Mouse (Mus musculus) hindbrain, embryonic 11.5 days (tissue): ENCODE data around the gene Zfp945. TPM values are rescaled to one million over a fixed set of nuclear protein-coding genes. Genes with fewer than 3 reads are reported as not detected.
A peak's percentile ranks its signal among the peaks of the same experiment; 100 is the strongest.
"Not testable (repeated sequence)": the region's sequence is repeated elsewhere in the genome, so short reads cannot be mapped to it uniquely, and the experiment has no call there.

Experiments
- ATAC-seq: fragments of 200-750 bp; cut with Nextera tagmentation; 2 replicates; pipeline ENCODE4 v1.8.0; 2017; ENCODE audit warnings: mild to moderate bottlenecking, moderate TSS enrichment, moderate library complexity; ENCODE audit not compliant: low FRiP score
- DNase-seq: peaks from one replicate; pipeline ENCODE4 v3.0.0-alpha.2; 2015; ENCODE audit warnings: low spot score
- H3K27ac ChIP-seq: fragments of 300-500 bp; sonication (generic); 2 replicates; pipeline ENCODE4 v1.5.1; 2014; ENCODE audit warnings: mild to moderate bottlenecking, low read depth, low read length
- H3K27me3 ChIP-seq: fragments of 300-500 bp; sonication (generic); 2 replicates; pipeline ENCODE4 v1.6.1; 2014; ENCODE audit warnings: mild to moderate bottlenecking, low read length, moderate library complexity, mixed read lengths; ENCODE audit not compliant: control insufficient read depth, insufficient read depth
- H3K36me3 ChIP-seq: fragments of 300-500 bp; sonication (generic); 2 replicates; pipeline ENCODE4 v1.6.1; 2014; ENCODE audit warnings: mild to moderate bottlenecking, low read length, moderate library complexity, mixed read lengths; ENCODE audit not compliant: control insufficient read depth, insufficient read depth
- H3K4me1 ChIP-seq: fragments of 300-500 bp; sonication (generic); replicated peaks from 2 replicates; pipeline ENCODE4 v1.6.1; 2014; ENCODE audit warnings: low read length, mixed read lengths; ENCODE audit not compliant: control insufficient read depth, insufficient read depth
- H3K4me2 ChIP-seq: fragments of 300-500 bp; sonication (generic); replicated peaks from 2 replicates; pipeline ENCODE4 v1.6.1; 2014; ENCODE audit warnings: mild to moderate bottlenecking, low read depth, low read length
- H3K4me3 ChIP-seq: fragments of 300-500 bp; sonication (generic); 2 replicates; pipeline ENCODE4 v1.5.1; 2014; ENCODE audit warnings: low read depth, low read length
- H3K9ac ChIP-seq: fragments of 300-500 bp; sonication (generic); 2 replicates; pipeline ENCODE4 v1.6.1; 2014; ENCODE audit warnings: low read depth, low read length
- H3K9me3 ChIP-seq: fragments of 300-500 bp; sonication (generic); 2 replicates; pipeline ENCODE4 v1.6.1; 2016; ENCODE audit warnings: low read length; ENCODE audit not compliant: control insufficient read depth
- WGBS: fragments of 180-500 bp; shearing (Covaris S2); extraction: QIAGEN DNeasy Blood & Tissue Kit; methylation state at CpG from one replicate; pipeline ENCODE4 v1.1.7; 2014; 5-methylcytosine and 5-hydroxymethylcytosine counted together
- polyA plus RNA-seq: library from polyadenylated mRNA; unstranded; fragments of >200 nt; fragmentation: Nextera tagmentation; extraction: Ambion mirVana; gene quantifications from 2 replicates; pipeline ENCODE4 v1.2.1, GENCODE M21; 2014

The Zfp945 gene
- 23.1 and 27.3 TPM in 2 replicates for polyA plus RNA-seq

DNA sequence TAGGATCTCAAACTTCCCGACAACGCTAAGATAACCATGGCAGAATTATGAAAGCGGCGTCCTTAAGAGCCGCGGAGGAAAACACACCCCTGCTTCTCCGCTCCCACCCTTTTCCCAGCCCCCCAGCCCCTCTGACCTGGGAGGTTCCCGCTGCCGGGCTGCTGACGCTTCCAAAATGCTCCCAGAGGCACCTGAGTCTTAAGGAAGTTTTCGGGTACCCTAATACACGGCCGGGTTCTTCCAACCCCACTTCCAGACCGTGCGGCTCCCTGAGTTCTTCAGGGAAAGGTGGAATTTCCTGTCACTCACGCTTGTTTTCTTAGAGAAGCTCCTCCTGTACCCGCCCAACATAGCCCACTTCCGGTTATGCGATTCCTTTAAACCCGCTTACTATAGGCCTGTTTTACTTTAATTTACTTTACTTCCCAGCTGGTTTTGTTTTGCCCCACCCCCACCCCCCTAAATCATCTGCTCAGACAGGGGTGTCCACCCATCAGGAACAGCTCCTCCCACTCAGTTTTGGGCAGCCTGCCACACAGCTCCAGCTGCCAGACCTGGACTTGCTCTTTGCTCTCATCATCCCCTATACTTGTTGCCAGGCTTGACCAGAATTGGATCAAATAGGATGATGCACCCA, at the start of gene Zfp945:
Gene Zfp945, minus strand, starts transcription at position 290 of the 637 bp plus-strand sequence.
- peaks cover 5% of the 10 kb centered on the region; the same call in 1 of the 2 replicates for H3K36me3 ChIP-seq
- H3K9ac ChIP-seq = peak within 1 kb of the TSS; percentile 86
- no peaks in the 10 kb centered on the region for H3K4me1 ChIP-seq
- H3K9me3 ChIP-seq = no peaks in the 10 kb centered on the region
- peak within 1 kb of the TSS; percentile 75 for H3K4me3 ChIP-seq
- ATAC-seq = peak; percentile 97
- DNase-seq = peak; percentile 77
- 0 out of 2 replicates have a peak within 1 kb of the TSS, but pooled peaks have one; percentile 61 for H3K27ac ChIP-seq
- no peaks in the 10 kb centered on the region for H3K27me3 ChIP-seq
- H3K4me2 ChIP-seq = peak within 1 kb of the TSS; percentile 61
- WGBS = 1% methylated on average over 20 of the region's 20 CpGs

DNA sequence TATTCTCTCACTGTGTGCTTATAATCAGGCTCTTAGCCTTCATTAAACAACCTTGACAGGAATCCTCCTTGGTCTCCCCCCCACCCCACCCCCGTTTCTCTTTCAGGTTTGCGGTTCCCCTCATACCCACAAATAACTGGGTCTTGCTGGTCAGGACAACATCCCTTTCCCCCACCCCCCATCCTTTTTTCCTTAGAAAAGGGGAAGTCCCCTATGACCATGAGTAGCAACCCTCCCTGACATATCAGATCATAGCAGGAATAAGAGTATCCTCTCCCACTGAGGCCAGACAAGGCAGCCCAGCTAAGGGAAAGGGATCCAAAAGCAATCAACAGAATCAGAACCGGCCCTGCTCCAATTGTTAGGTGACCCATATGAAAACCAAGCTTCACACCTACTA, 21.4 kb upstream of the Zfp945 start:
- Histone ChIP-seq H3K4me2 (no peak overlapping the region), H3K4me1 (no peaks in the 10 kb centered on the region), H3K9ac (no peak overlapping the region), H3K27me3 (no peaks in the 10 kb centered on the region), H3K9me3 (no peaks in the 10 kb centered on the region), H3K27ac (no peak overlapping the region), H3K36me3 (no peaks in the 10 kb centered on the region), H3K4me3 (no peak overlapping the region)
- 89% methylated on average over 3 of the region's 3 CpGs for WGBS
- DNase-seq = no peak
- ATAC-seq = no peak

DNA sequence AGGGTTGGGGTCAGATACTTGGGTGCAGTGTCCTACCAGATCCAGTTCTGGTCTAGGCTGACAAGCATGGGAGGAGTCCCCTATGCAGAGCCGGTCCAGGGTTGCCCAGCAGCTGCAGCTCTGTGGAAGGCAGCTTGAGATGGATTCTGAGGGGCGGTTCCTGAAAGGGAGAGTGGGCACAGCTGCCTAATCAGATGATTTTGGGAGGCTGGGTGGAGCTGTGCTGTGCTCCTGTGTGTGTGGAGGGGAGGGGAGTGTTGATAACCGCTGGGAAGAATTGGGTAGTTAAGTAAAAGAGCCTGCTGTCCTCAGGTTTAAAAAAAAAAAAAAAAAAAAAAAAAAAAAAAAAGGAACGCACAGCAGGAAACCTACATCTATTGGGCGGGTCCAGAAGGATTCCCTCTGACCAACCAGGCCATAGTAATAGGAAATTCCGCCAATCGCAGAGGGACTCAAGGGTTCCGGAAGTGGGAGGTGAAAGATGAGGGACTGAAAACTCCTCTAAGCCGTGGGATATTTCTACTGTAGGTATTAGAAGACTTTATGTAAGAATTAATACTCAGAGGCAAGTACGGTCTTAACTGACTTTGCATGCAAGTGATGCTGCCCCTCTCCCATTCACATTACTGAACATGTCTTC, 17.2 kb upstream of the Zfp945 start:
- no peak overlapping the region for H3K27ac ChIP-seq
- no peaks in the 10 kb centered on the region for H3K27me3 ChIP-seq
- no peak; the same call in 1 of the 2 replicates for ATAC-seq
- no peak overlapping the region for H3K4me3 ChIP-seq
- no peaks in the 10 kb centered on the region for H3K9me3 ChIP-seq
- 59% methylated on average over 10 of the region's 10 CpGs for WGBS
- H3K4me2 ChIP-seq = no peak overlapping the region
- no peak overlapping the region for H3K9ac ChIP-seq
- no peak for DNase-seq
- no peaks in the 10 kb centered on the region for H3K36me3 ChIP-seq
- no peaks in the 10 kb centered on the region for H3K4me1 ChIP-seq

DNA sequence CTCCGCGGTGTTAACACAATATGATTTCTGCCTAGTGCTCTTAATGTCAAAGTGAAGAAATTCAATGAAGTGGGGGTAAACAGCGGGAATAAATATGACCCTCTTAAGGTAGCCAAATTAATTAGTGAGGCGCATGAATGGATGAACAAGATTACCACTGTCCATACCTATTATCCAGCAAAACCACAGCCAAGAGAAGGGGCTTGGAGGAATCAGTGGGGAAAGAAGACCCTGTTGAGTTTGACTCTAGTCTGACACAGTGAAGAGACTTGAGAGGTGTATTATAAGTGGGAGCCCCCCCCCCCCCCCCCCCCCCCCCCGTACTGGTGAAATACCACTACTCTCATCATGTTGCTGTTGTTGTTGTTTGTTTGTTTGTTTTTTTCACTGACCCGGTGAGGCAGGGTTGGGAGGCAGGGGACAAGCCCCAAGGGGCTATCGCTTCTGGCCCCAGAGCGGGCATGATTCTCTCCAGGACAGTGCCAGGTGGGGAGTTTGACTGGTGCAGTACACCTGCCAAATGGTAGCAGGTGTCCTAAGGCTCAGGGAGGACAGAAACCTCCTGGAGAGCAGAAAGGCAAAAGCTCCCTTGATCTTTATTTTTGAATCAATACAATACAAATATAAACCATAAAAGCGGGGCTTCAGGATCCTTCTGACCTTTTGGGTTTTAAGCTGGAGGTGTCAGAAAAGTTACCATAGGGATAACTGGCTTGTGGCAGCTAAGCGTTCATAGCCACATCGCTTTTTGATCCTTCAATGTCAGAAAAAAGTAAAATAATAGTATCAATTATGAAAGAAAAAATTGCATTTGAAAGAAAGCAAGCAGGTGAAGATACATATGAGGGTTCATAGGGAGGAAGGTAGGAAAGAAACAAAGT, 10.7 kb upstream of the Zfp945 start:
- 91% methylated on average over 10 of the region's 11 CpGs for WGBS

DNA sequence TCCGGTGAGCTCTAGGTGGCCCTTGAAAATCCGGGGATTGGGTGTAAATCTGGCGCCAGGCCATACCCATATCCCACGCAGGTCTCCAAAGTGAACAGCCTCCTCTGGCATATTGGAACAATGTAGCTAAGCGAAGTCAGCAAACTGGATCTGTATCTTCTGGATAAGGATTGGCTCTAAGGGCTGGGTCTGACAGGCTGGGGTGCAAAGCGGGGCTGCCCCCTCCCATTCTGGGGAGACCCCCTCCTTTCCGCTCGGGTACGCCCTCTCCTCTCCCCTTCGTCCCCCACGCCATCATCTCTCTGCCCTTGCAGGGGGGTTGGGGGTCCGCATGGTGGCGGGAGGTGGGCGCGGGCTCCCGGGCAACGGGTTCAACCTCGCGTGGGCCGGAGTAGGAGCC, 9.4 kb upstream of the Zfp945 start:
- no peak overlapping the region for H3K4me3 ChIP-seq
- H3K9me3 ChIP-seq = no peaks in the 10 kb centered on the region
- H3K36me3 ChIP-seq = no peaks in the 10 kb centered on the region
- no peak overlapping the region for H3K27ac ChIP-seq
- no peak overlapping the region for H3K9ac ChIP-seq
- H3K4me2 ChIP-seq = no peak overlapping the region
- DNase-seq = peak; percentile 42
- H3K4me1 ChIP-seq = no peaks in the 10 kb centered on the region
- no peaks in the 10 kb centered on the region for H3K27me3 ChIP-seq
- WGBS = 91% methylated on average over 15 of the region's 20 CpGs
- ATAC-seq = no peak

More for the DNA sequence above, 10.7 kb upstream of the Zfp945 start:
- H3K4me2 ChIP-seq = no peak overlapping the region
- no peaks in the 10 kb centered on the region for H3K9me3 ChIP-seq
- H3K27ac ChIP-seq = no peak overlapping the region
- H3K27me3 ChIP-seq = no peaks in the 10 kb centered on the region
- DNase-seq (no peak), ATAC-seq (peak; percentile 61; the same call in 1 of the 2 replicates)
- H3K4me3 ChIP-seq = no peak overlapping the region
- H3K36me3 ChIP-seq = no peaks in the 10 kb centered on the region
- H3K9ac ChIP-seq = no peak overlapping the region
- no peaks in the 10 kb centered on the region for H3K4me1 ChIP-seq

DNA sequence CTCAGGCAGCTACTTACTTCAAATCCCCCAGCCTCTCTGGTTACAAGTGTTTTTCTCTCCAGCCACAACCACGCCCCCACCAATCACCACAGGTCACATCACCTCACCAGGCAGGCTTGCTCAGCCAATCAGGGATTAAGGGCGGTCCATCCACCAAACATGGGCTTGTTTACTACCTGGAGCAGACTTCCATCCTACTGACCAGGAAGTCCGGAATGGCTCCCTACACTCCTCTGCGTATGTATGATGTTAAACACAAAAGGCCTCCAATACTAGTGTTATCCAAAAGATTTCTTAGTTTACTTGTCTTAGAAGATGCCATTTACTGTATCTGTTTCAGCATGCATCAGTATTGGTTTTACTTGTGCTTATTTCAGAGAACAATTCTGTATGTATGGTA, 8.6 kb upstream of the Zfp945 start:
- not testable (repeated sequence) for H3K9ac ChIP-seq, H3K9me3 ChIP-seq, H3K4me1 ChIP-seq, H3K4me2 ChIP-seq, H3K27me3 ChIP-seq, H3K36me3 ChIP-seq, DNase-seq, H3K4me3 ChIP-seq, H3K27ac ChIP-seq, ATAC-seq
- WGBS = 86% methylated on average over 4 of the region's 4 CpGs

DNA sequence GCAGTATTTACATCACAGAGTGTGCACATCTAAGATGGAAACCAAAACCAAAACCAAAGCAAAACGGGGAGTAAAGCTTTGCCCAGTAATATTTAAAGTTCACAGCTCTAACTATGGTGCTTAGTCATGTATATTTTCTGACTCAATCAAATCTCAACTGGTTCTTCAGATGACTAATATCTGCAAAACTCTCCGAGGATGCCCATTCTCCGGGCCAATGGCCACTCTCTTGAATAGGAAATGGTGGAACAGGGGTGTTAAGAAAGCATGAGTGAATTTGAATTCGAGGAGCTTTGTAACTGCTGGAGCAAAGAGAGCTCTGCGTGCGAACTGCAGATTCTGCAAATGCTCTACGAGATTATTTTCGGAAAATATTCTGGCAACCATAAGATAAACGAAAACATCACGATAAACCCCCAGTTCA, 501 bp downstream of the Zfp945 start:
- 4% methylated on average over 10 of the region's 10 CpGs for WGBS
- peak overlapping the region; percentile 86 for H3K9ac ChIP-seq
- H3K27me3 ChIP-seq = no peaks in the 10 kb centered on the region
- peaks cover 5% of the 10 kb centered on the region; the same call in 1 of the 2 replicates for H3K36me3 ChIP-seq
- DNase-seq (no peak), ATAC-seq (peak; percentile 67)
- H3K4me2 ChIP-seq = peak overlapping the region; percentile 61
- H3K9me3 ChIP-seq = no peaks in the 10 kb centered on the region
- peak overlapping the region; percentile 75 for H3K4me3 ChIP-seq
- no peak overlapping the region for H3K27ac ChIP-seq
- no peaks in the 10 kb centered on the region for H3K4me1 ChIP-seq

DNA sequence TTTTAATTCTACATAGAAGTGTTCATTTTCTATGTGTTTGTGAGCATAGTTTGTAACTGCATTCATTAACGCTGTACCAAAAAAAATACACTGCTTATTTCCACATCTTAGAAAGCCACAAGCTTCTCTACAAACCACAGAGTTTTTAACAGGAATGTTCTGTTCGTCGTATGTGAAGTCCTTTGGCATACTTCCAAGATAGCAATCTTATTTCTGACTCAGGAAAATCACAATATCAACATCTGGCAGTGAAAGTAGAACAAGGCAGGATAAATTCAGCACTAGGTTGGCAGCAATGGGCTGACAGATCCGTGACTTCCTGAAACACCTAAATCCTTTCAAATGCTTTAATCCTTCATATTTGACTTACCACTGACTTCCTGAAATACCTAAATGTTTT, 45.8 kb downstream of the Zfp945 start:
- H3K27ac ChIP-seq = no peak overlapping the region
- no peaks in the 10 kb centered on the region for H3K4me1 ChIP-seq
- no peaks in the 10 kb centered on the region for H3K27me3 ChIP-seq
- DNase-seq (no peak), ATAC-seq (no peak)
- 84% methylated on average over 4 of the region's 4 CpGs for WGBS
- H3K36me3 ChIP-seq = no peaks in the 10 kb centered on the region
- H3K9me3 ChIP-seq = no peaks in the 10 kb centered on the region
- H3K4me3 ChIP-seq = no peak overlapping the region
- H3K4me2 ChIP-seq = no peak overlapping the region
- H3K9ac ChIP-seq = no peak overlapping the region
